In the genomic region with DNA sequence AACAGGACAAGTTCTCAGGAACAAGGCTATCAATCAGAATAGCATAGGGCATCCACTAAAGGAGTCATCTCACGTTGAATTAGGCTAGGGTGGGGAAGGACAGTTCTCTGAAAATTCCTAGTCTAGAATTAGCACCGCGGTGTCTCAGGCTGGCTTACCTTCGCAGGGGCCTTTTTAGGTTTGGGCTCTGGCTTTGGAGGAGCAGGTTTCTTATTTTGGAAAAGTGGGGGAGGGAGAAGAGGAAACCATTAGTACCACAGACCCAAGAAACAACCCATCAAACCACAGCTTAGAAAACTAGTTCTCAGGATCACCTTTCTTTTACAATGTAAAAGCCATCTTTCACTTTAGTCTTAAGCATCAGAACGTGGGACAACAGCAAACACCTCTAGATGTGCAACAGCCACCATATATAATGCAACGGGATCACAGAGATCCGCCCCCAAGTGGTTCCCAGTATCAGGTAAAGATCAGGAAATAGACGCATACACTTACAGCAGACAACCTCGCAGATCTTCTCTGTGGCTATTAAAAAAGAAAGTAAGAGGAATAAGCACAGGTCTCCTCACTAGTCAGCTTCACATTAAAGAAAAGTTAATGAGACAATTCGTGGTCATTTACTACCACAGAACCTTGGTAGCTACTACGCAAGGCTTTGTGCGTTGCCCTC, we compare ENCODE assay signal across 8 mouse cellular contexts. TPM values are rescaled to one million over a fixed set of nuclear protein-coding genes. Genes with fewer than 3 reads are reported as not detected.
A peak's percentile ranks its signal among the peaks of the same experiment; 100 is the strongest.
DNase-seq lines count a peak whose midpoint lies in the region; ATAC-seq and TF ChIP-seq lines count a peak whose summit lies in the region.

No protein-coding gene starts in this region.

- H3K9ac ChIP-seq in liver, embryonic 12.5 days: peak overlapping the region; percentile 99

- no peaks in the 10 kb centered on the region for H3K27me3 ChIP-seq in erythroblast, embryonic 14.5 days (ENCODE audit: control insufficient read depth)
- no peaks in the 10 kb centered on the region for H3K27me3 ChIP-seq in thymus, adult 2 months (ENCODE audit: control insufficient read depth, insufficient read depth, low read length)
- H3K27me3 ChIP-seq in liver, embryonic 12.5 days (replicated peaks): no peaks in the 10 kb centered on the region

- H3K36me3 ChIP-seq in erythroblast, embryonic 14.5 days (ENCODE audit: control insufficient read depth): peaks cover 50% of the 10 kb centered on the region
- H3K36me3 ChIP-seq in thymus, adult 2 months (ENCODE audit: control insufficient read depth, insufficient read depth, low read length): peaks cover 30% of the 10 kb centered on the region
- H3K36me3 ChIP-seq in liver, embryonic 12.5 days: peaks cover 52% of the 10 kb centered on the region

- TF ChIP-seq POLR2A in thymus, adult 2 months (IDR thresholded peaks at IDR 0.05; ENCODE audit: control insufficient read depth, extremely low read depth, insufficient read depth, low read length, poor library complexity): no peak

- H3K27ac ChIP-seq in thymus, adult 2 months (ENCODE audit: control insufficient read depth, insufficient read depth, low read length): no peak overlapping the region
- H3K27ac ChIP-seq in liver, embryonic 12.5 days: peak overlapping the region; percentile 71

- no peak for DNase-seq in thymus, adult 2 months
- no peak for DNase-seq in thymus, postnatal 4 days
- no peak for DNase-seq in embryo, embryonic 10 days (ENCODE audit: low spot score)
- DNase-seq in ovary, postnatal 14 days (ENCODE audit: low spot score): no peak
- DNase-seq in cerebellum, adult 11-12 months: no peak

- no peaks in the 10 kb centered on the region for H3K9me3 ChIP-seq in erythroblast, embryonic 14.5 days (ENCODE audit: control insufficient read depth, low read length)
- no peaks in the 10 kb centered on the region for H3K9me3 ChIP-seq in liver, embryonic 12.5 days (replicated peaks)

- ATAC-seq in erythroblast, adult 5-6 weeks (replicated peaks; ENCODE audit: low FRiP score, poor library complexity, severe bottlenecking): no peak; the same call in 1 of the 2 replicates
- ATAC-seq in liver, embryonic 12.5 days: no peak

- peaks cover 39% of the 10 kb centered on the region for H3K4me1 ChIP-seq in erythroblast, embryonic 14.5 days (ENCODE audit: control insufficient read depth)
- peaks cover 13% of the 10 kb centered on the region for H3K4me1 ChIP-seq in thymus, adult 2 months (replicated peaks; ENCODE audit: control insufficient read depth, insufficient read depth, low read length)
- H3K4me1 ChIP-seq in liver, embryonic 12.5 days: peaks cover 42% of the 10 kb centered on the region

- TF ChIP-seq CTCF in thymus, adult 2 months (IDR thresholded peaks at IDR 0.05; ENCODE audit: borderline replicate concordance, control insufficient read depth, extremely low read depth, insufficient read depth, low read length, poor library complexity): no peak

- WGBS in thymus, adult 2 months: 30% methylated on average over 12 of the region's 12 CpGs
- 35% methylated on average over 12 of the region's 12 CpGs for WGBS in liver, embryonic 12.5 days (ENCODE audit: insufficient replicate concordance)

- H3K4me2 ChIP-seq in liver, embryonic 12.5 days: peak overlapping the region; percentile 100

- H3K4me3 ChIP-seq in erythroblast, embryonic 14.5 days (replicated peaks): peak overlapping the region; percentile 88
- peak overlapping the region; percentile 59; the same call in 1 of the 2 replicates for H3K4me3 ChIP-seq in thymus, adult 2 months (ENCODE audit: control insufficient read depth, insufficient read depth, low read length)
- peak overlapping the region; percentile 83 for H3K4me3 ChIP-seq in liver, embryonic 12.5 days

RNA-seq across cellular contexts. Expression of a gene that starts 2.0 kb away (rescaled TPM):
- 87.9 and 104 TPM in 2 replicates for polyA plus RNA-seq in erythroblast, embryonic 14.5 days (2012)
- total RNA-seq in erythroblast, adult 5-6 weeks (2015; ENCODE audit: low replicate concordance): 970 and 984 TPM in 2 replicates
- 403 and 537 TPM in 2 replicates for total RNA-seq in erythroblast, adult 5-6 weeks (2017; ENCODE audit: low replicate concordance)
- 96.2 and 110 TPM in 2 replicates for polyA plus RNA-seq in thymus, adult 2 months (2012; rRNA removed)
- polyA plus RNA-seq in liver, embryonic 12.5 days (2016; fragmentation: Nextera tagmentation; extraction: Ambion mirVana): 971 and 1,001 TPM in 2 replicates

RNA-seq across cellular contexts. Expression of a gene that starts 34.3 kb away (rescaled TPM):
- polyA plus RNA-seq in erythroblast, embryonic 14.5 days (2012): 1.2 and 1.5 TPM in 2 replicates
- 9.6 and 17.3 TPM in 2 replicates for total RNA-seq in erythroblast, adult 5-6 weeks (2015; ENCODE audit: low replicate concordance)
- 6.6 and 12.2 TPM in 2 replicates for total RNA-seq in erythroblast, adult 5-6 weeks (2017; ENCODE audit: low replicate concordance)
- polyA plus RNA-seq in thymus, adult 2 months (2012; rRNA removed): 32.1 and 33.2 TPM in 2 replicates
- polyA plus RNA-seq in liver, embryonic 12.5 days (2016; fragmentation: Nextera tagmentation; extraction: Ambion mirVana): 24.5 and 25.6 TPM in 2 replicates

RNA-seq across cellular contexts. Expression of a gene that starts 52.2 kb away (rescaled TPM):
- polyA plus RNA-seq in erythroblast, embryonic 14.5 days (2012): not detected in 2 replicates
- total RNA-seq in erythroblast, adult 5-6 weeks (2015; ENCODE audit: low replicate concordance): 3.3 TPM in 1 of 2 replicates, not detected in the other
- total RNA-seq in erythroblast, adult 5-6 weeks (2017; ENCODE audit: low replicate concordance): 6.4 and 8.9 TPM in 2 replicates
- polyA plus RNA-seq in thymus, adult 2 months (2012; rRNA removed): 0.03 TPM in 2 replicates
- polyA plus RNA-seq in liver, embryonic 12.5 days (2016; fragmentation: Nextera tagmentation; extraction: Ambion mirVana): 4.2 and 5.8 TPM in 2 replicates

Comparison
In these comparisons a context has a peak if more than half of its experiments do, and no peak if none do; other contexts are left out.
1. RNA of a gene that starts 34.3 kb away (polyA plus RNA-seq): 32.1 to 33.2 TPM in thymus, adult 2 months and 24.5 to 25.6 TPM in liver, embryonic 12.5 days; 1.2 to 1.5 TPM in erythroblast, embryonic 14.5 days; every median in the first group is over 10 times any median in the second.
2. Peak in every context shown above with its lines, with median percentiles within 50 percentile points of each other: H3K4me3 ChIP-seq.